Mouse (Mus musculus): ENCODE data around the gene Mrpl14.

Gene Mrpl14

DNA sequence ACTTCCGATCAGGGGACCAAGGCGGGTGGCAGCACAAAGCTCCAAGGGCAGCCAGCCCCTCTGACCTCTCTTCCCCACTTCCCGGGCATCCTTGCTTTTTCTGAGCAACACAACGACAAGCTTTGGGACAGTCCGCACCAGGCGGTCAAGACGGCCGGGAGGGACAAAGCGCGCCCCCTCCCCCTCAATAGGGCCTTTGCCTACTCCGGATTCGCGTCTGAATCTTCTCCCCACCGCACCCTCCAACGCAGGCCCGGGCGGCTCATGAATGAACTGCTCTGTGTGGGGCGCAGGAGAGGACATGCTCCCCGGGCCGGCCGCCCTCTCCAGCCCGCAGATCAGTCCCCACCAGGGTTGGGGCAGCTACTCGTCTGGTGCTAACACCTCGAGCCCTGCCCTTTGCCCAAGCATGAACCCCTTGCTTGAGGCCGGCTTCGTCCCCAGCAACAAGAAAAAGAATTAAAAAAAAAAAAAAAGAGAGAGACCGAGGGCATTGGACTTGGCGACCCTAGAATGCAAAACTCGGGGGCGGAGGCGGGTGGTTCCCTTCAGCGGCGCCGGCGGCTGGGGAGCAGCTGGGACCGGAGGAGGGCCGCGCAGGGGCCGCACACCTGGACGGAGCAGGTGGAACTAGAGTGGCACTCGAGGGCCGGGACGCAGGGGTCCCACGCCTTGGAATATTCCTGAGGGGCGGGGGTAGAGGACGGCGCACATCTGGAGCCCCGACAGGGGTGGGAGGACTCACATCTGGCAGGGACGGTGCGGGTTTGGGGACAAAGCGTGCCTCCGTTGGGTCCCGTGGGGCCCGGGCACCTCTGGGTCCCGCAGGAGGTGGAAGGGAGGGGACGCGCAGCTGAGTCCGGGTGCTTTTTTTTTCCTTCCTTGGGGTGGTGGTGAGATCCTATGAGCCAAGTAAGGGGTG is 690 bp upstream of the Mrpl14 start:
- in situ Hi-C loops (cut with MboI; ENCODE audit: unreplicated experiment in 2 of 2) = no loop called here

DNA sequence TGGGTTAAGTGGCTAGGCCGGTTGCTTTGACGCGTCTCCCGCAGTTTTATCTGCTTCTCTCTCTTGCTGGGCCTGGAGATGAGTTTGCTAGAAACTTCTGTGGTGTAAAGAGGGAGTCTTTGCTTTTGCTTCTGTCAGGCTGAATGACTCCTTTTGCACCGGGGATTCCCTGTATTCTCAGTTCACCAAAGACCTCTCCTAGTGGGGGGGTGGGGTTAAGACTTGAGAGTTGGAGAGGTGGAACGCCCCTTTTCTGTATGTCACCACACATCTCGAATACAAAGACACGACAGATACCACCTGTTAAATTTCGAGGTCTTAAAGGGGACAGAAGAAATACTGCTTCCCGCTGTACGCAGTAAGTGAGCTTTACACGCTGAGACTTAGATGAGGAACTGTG is 594 bp downstream of the Mrpl14 start, which contains the start of gene Tmem63b:
Tmem63b (minus strand) TSS at position 190 of the 400 bp plus-strand sequence.
- in situ Hi-C loops (cut with MboI; ENCODE audit: unreplicated experiment in 2 of 2) = no loop called here

DNA sequence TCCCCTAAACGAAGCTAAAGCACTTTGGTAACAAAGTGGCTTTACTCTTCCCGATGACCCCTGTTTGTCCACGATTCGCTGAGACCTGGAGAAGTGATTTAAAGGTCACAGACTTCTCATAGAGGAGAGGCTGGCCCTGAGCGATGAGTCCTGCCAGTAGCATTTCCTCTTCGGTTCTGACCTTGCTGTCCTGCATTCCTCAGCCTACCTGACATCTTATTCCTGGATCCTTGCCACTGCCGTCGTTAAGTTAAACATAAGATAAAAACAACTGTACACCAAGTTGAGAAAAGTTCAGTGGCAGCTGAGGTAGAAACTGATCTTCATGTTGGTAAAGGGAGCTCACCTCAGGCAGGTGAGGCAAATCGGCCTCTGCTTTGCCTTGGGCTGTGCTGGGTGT is 3.0 kb downstream of the Mrpl14 start:
- in situ Hi-C loops (cut with MboI; ENCODE audit: unreplicated experiment in 2 of 2) = no loop called here

DNA sequence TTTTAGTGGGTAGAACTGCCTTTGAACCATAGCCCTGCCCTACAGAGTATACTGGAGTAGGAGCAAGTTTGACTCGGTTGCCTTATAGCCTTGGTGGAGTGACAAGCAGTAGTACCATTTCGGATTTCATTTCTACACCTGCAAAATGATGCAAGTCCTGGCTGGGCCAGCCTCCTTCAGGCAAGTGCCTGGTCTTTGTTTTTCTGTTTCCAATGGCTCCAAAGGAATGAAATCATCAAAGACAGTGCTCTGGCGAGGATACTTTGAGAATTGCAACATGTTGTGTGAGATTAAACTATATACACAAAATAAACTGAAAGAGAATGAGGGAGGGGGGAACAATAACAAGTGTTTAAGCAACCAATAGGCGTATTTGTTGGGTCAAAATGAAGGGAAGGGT is 3.9 kb downstream of the Mrpl14 start:
- in situ Hi-C loops (cut with MboI; ENCODE audit: unreplicated experiment in 2 of 2) = no loop called here

DNA sequence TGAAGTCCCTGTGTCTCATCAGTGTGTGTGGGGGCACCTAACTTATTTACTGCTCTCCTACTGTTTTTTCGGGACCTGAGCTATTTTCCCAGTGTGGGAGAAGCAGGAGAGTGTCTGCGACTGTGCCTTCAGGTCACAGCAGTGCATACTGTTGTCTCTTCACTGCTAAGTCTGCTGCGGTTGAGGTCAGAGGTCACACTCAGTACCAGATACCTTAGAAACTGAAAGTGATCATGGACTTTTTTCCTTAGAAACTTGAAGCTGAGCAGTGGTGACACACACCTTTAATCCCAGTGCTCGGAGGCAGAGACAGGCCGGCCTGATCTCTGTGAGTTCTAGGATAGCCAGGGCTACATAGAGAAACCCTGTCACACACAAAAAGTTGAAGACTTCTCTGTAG is 6.0 kb downstream of the Mrpl14 start:
- in situ Hi-C loops (cut with MboI; ENCODE audit: unreplicated experiment in 2 of 2) = no loop called here

DNA sequence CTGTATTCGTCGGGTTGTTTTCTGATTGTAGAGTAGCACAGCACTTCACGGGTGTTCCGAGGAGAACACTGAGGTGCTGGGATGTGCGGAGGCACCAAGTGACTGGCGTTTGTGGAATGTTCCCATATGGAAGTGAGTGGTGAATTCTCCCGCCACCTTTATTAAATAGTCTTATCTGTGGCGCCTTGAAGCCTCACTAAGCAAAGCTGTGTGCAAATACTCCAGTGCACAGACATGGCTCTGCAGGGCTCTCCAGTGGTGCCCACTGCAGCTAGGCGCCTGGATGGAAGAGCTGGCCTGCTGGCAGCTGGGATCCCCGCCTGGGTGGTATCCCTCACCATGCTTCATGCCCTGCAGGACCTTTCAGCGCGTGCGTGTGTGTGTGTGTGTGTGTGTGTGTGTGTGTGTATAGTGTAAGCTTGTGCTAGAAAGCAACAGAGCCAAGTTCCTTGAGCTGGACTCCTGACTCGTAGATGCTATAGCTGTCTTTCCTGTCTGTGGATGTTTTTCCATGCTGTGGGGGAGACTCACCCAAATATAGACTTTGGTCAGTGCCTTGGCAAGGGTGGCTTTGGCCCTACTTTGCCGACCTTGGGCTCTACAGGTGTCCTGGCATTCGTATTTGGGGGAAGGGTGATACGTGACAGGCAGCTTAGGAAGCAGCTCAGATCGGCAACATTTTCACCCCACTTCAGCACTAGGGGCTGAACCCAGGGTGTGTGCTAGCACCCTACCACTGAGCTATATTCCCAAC is 7.9 kb downstream of the Mrpl14 start:
- in situ Hi-C loops (cut with MboI; ENCODE audit: unreplicated experiment in 2 of 2) = no loop called here

DNA sequence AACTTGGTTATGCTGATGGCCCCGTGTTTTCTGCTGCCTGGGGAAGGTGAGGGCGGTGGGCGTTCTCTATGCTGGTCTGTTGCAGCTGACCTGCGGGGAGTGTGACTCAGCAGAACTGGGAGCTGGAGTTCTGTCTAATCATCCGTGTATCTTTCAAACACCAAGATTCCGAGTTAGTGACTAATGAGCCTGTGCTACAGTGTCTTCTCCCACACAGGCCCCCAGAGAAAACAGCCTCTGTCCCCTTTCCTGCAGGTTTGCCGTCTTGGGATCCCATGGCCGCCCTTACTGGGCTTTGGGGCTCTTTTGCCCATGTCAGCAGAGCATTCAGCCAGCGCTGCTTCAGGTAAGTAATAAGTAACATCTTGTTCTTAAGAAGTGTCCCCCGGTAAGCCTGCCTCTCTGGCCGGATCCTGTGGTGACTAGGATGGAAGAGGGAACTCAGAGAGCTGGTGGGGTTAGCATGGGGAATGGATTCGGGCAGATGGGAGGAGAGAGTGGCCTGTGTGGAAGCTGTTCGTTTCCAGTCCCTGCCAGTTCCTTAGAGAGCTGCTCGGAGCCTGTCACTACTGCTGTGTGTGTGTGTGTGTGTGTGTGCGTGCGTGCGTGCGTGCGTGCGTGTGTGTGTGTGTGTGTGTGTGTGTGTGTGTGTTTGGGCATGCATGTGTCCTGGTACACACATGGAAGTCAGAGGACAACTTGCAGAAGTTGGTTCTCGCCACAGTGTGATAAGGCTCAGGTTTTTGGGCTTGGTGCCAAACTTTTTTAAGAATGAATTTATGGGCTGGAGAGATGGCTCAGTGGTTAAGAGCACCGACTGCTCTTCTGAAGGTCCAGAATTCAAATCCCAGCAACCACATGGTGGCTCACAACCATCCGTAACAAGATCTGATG is 9.4 kb downstream of the Mrpl14 start:
- in situ Hi-C loops (cut with MboI; ENCODE audit: unreplicated experiment in 2 of 2) = no loop called here

DNA sequence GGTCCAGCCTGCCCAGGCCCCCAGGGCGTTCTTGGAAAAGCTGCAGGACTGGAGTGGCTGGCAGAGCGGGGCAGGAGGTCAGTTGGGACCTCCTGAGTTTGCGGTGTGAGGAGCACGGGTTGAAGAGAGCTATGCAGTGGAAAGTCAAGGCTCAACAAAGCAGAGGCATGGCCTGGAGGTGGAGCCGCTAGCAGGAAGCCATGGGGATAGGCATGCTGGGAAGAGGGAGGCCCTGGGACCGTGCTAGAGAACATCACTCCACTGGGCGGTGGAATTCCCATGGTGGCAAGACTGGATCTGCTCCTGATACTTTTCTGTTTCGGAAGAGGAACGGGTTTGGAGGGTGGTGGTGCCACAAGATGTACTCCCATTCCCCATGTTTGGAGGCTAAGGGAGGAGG is 10.9 kb downstream of the Mrpl14 start:
- in situ Hi-C loops (cut with MboI; ENCODE audit: unreplicated experiment in 2 of 2) = no loop called here

DNA sequence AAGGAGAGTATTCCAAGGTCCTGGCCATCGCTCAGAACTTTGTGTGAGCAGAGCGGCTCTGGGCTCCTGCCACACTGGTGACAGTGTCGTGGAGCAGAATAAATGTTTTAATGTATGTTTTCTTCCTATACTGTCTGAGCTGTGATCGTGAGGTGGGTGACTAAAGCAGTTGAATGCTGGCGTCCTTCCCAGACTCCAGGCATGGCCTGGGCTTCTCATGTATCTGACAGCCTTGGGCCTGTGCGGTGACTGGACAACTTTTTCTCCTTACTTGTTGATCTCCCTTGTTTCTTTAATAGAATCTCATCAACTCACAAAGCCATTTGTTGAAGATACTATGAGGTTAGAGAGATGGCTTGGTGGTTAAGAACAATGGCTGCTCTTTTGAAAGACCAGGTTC is 12.2 kb downstream of the Mrpl14 start:
- in situ Hi-C loops (cut with MboI; ENCODE audit: unreplicated experiment in 2 of 2) = no loop called here

DNA sequence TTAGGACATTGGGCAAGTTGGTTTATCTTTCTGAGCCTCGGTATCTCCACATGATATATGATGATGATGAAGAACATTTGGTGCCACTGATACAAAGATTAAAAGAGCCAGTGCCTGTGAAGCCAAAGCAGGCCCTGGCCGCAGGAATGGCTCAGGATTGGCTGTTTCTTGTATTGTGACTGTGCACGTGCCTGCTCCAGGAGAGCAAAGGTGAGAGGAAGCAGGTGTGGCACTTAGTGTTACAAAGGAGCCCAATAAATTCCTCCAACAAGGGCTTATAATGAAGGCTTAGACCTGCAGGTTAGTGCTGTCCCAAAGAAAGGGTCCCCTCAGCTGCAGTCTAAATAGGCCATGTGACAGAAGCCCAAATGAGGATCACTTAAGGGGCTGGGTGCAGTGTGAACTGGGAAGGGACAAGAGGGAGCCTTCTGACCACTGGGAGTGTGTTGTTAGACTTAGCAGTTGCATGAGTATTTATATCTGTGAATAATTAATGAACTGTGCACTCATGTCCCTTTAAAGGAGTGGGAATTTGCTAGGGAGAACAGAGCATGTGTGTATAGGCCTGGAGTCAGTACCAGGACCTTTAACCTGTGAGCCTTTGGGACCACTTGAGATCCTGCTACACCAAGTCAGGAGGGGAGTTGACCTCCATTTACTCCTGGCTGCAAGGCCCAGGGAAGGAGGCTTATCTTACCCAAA is 13.1 kb downstream of the Mrpl14 start:
- in situ Hi-C loops (cut with MboI; ENCODE audit: unreplicated experiment in 2 of 2) = no loop called here

DNA sequence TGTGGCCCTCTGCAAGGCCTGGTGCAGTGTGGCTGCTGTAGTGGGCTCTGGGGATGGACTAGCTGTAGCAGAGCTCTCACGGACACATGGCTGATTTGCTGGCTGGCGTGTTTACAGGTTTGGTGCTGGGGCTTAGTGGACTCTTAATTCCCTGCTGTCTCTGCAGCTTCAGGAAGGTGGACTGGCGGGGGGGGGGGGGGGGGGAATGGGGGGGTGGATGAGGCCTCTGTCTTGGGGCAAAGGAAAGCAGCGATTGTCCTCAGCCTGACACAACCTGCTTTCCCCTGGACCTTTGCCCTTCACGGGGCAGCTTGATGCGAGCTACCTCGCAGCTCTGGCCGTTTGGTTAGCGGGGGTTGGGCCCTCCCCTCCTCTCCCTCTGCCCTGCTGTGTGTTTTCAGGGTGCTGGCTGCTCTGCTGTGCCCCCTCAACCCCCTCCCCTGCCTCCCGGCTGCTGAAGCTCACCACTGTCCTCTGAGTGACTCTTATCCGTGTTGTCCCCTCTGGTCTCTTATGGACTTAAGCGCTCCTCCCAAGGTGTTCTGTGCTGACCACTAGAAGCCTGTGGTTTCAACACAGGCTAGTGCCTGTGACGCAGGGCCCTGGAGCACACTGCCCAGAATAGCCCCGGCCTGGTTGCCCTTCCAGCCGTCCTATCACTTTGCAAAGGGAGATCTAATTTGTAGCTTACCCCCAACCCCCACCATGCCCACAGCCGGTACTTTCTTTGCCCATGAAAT is 14.5 kb downstream of the Mrpl14 start:
- in situ Hi-C loops (cut with MboI; ENCODE audit: unreplicated experiment in 2 of 2) = no loop called here

DNA sequence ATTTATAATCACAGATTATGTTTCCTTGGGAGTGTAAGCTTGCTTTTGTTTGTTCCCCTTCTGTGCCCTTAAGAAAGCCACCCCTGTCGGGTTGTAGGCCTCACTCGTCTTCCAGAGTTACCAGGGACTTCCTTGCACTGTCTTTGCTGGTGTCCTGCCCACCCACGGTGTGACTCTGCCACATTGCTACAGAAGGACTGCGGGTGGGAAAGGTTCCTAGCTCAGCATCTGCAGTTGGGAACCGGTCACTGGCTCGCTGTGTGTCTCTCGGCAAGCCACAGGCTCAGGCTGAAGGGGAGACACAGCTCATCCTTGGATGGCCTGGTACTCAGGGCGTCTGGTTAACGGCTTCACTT is 15.1 kb downstream of the Mrpl14 start:
- in situ Hi-C loops (cut with MboI; ENCODE audit: unreplicated experiment in 2 of 2) = no loop called here

DNA sequence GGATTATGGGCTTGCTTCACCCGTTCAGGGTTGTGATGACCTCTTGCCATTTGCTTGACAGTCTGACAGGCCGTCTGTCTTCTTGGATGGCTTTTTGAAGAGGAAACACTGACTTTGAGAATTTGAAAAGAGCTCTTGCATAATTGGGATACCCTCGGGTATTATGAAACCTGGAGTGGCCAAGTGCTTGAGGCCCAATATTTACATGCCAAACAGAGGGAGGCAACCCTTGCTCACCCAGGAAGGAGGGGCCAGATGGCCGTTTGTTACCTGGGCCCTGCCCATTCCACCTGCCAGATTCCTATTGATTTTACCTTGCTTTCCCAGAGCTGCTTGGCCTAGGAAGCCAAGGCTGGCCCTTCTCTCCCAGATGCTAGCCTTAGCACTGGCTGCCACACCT is 16.1 kb downstream of the Mrpl14 start:
- in situ Hi-C loops (cut with MboI; ENCODE audit: unreplicated experiment in 2 of 2) = no loop called here

DNA sequence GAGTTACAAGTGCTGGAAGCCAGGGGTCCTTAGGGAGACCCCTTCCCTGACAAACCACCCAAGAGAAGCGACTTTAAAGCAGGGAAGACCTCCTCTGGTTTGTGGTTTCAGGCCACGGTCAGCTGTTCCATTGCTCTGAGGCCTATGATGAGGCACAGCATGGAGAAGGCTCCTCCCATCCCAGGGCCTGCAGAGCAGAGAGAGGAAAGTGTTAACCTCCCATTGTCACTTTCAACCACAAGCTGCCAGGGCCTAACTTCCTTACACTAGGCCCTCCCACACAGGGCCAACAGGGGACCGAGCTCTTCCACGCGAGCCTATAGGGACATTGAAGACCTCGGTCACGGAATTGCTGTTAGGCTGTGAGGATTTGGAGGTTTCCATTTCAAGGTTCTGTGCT is 17.1 kb downstream of the Mrpl14 start:
- in situ Hi-C loops (cut with MboI; ENCODE audit: unreplicated experiment in 2 of 2) = no loop called here

DNA sequence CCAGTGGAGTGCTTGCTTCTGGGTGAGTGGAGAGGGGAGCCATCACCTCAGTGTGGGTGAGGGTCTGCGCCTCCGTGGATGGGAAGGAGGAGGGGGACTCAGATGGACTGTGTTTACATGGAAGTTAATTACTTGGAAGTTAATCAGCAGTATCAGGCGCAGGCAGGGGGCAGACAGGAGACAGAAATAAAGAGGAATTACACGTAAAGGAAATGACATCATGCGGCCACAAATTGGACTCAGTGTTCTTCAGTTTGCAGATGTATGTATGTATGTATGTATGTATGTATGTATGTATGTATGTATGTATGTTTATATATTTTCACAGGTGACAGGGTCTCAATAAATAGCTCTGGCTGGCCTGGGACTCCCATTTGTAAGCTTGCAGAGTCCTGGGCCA is 20.7 kb downstream of the Mrpl14 start:
- in situ Hi-C loops (cut with MboI; ENCODE audit: unreplicated experiment in 2 of 2) = no loop called here

DNA sequence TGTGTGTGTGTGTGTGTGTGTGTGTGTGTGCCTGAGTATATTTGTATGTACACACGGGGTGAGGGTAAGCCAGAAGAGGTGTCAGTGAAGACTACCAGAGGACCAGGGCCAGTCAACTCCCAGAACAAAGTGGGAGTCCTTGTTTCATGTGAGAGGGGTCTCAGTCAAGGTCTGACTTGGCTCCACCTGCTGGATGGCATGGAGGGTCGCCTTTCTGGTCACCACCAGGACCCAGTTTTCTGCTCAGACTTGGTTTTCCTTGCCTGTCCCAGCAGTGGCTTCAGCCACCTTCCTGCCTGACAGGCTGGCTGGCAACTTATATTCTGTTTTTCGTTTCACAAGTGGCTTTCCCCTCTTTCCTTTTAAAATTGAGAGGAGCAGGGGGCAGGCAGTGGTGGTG is 21.3 kb downstream of the Mrpl14 start:
- in situ Hi-C loops (cut with MboI; ENCODE audit: unreplicated experiment in 2 of 2) = no loop called here

DNA sequence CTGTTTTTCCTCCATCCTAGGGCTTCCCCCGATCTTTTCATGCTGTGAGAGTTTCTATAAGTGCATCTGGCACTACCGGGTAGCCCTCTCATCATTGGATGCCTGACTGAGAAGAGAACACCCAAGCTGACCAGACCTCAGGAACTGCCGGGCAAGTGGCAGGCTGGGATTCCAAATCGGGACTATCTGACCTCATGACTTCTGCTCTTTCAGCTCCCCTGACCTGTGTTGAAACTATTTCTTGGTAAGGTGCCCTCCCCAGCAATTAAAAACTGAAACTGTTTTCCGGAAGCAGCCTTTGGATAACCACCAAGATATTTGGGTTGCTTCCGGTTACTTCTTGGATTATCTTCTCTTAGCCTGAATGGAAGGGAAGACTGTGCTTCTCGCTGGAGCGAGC is 22.1 kb downstream of the Mrpl14 start:
- in situ Hi-C loops (cut with MboI; ENCODE audit: unreplicated experiment in 2 of 2) = no loop called here

DNA sequence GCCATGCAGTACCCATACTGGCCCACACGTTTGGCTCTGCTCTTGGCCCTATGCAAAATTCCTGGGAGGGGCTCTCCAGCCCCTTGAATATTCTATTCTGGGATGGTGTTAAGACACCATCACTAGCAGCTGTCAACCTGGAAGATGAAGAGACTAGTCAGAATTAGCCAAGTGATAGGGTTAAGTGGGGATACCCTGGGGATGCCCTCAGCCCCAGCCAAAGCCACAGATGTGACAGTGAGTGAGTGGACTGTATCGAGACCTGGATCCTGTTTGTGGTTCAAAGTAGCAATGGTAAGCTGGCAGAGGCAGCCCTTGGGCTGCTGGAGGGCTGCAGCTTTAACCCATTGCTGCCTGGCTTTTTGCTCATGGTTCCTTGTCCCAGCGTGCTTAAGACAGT is 23.7 kb downstream of the Mrpl14 start:
- in situ Hi-C loops (cut with MboI; ENCODE audit: unreplicated experiment in 2 of 2) = no loop called here

DNA sequence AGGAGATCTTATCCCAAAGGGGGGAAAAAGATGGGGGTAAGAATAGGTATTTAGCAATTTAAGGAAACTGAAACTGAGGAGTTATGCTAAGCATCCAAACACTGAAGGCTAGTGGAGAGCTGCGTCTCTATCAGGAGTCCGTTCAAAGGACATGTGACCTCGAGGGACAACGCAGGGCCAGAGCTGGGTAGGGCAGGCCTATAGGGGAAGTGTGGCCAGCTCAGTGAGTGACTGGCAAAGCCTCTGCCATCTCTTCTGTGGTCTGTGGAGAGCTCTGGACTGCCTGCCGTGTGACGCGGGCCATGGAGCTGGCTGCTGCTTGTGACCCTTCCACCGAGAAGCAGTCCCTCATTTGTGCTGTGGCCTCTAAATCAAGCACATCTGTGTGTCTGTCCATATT is 24.3 kb downstream of the Mrpl14 start:
- in situ Hi-C loops (cut with MboI; ENCODE audit: unreplicated experiment in 2 of 2) = no loop called here

DNA sequence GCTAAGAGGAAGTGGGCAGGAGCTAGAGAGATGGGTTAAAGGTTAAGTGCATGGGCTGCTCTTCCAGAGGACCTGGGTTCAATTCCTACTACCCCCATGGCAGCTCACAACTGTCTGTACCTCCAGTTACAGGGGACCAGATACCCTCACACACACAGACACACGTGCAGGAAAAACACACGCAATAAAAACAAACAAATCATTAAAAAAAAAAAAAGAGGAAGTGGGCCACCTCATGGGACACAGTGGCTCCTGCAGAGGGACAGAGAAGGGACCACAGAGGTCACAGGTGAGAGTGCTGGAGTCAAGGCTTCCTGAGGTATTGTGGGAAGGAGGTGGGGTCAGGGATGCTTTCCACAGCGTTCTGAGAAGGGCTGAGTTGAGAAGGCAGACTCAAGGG is 25.4 kb downstream of the Mrpl14 start:
- in situ Hi-C loops (cut with MboI; ENCODE audit: unreplicated experiment in 2 of 2) = no loop called here

Measured in v-Abl transformed pro-B cells (cell line).